Mouse (Mus musculus): Measurements from ENCODE around the gene Gm48551.

The Gm48551 gene

GRCm38 (mm10) chr10:81387716-81388115 is 3.5 kb downstream of the Gm48551 start:
- DNase-seq = no peak

DNA sequence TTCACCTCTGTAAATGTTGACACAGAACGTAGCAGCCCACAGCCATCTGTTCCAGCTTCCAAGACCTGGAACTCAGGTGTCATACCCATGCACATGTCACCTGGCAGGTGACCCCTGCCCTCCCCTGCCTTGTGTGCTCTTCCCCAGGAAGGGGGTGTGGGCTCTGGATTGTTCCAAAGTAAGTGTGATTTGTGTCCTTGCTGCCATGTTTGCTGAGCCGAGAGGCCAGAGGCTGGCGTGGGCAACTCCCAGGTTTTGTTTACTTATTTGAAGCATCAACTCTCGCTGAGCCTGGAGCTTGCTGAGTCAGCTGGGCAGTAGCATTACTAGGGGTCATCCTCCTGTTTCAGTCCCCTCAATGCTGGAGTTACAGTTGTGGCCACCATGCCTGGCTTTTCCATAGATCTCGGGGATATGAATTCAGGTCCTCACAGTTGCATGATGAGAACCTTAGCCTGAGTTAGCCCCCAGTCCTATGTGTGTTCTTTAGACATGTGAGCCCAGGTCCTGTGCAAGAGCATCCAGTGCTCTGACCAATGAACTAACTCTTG is 4.3 kb downstream of the Gm48551 start, which contains the start of gene Gm48552:
Gene Gm48552, plus strand, starts transcription at position 501 of the 551 bp plus-strand sequence.
- DNase-seq = no peak

DNA sequence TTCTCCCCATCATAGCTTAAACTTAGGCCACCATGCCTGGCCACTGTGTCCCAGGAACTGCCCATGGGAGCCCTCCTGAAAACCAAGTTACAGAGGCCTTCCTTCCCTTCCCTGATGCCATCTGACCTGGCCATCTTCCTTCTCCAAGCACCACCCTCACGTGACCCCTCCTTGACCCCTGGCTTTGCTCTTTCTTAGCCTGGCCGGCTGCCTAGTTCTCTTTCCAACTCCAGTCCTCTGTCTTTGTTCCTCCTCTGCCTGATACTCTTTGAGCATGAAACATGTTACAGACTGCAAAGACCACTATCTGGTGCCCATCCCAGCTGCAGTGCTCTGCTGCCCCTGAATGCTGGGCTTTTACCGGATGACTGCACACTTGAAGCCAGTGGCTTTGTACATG is 5.1 kb downstream of the Gm48551 start:
- no peak for DNase-seq

DNA sequence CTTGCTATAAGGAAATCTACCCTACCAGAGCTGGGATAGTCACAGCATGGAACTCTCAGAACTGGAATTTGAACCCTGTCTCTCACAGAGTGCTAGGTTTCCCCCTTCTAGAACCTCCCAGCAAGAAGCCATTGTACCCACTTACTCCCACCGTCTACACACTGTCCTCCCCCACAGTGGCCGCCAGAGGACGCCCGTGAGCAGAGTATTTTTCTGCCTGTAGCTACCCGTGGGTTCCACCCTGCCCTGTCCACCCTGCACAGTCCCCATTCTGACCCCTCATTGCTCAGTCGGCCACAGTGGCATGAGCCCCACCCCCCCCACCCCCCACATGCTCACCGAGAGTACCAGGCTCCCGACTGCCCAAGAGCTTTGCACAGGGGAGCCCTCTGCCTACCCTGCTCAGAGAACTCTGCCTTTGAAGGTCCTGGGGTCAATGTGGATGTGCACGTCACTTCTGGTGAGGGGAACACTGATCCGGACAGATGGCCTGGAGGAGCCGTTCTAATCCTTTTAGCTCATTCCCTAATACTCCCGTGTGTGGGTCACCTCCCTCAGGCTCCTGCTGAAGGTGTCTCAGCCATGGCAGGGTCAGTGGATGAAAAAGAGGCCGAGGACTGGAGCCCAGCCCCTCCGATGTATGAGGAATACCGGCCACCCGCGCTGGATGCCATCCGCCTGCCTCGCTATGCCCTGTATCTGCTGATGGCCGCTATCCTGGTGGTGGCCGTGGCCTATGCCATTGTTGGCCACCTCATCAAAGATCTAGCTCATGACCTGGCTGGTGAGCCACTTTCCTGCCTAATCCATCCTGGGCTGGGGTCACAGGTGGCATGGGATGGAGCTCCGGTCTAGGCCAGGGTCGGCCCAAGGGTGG is 5.8 kb downstream of the Gm48551 start:
- DNase-seq = peak; percentile 77

GRCm38 (mm10) chr10:81390678-81390965 is 6.4 kb downstream of the Gm48551 start:
- DNase-seq = peak; percentile 57

DNA sequence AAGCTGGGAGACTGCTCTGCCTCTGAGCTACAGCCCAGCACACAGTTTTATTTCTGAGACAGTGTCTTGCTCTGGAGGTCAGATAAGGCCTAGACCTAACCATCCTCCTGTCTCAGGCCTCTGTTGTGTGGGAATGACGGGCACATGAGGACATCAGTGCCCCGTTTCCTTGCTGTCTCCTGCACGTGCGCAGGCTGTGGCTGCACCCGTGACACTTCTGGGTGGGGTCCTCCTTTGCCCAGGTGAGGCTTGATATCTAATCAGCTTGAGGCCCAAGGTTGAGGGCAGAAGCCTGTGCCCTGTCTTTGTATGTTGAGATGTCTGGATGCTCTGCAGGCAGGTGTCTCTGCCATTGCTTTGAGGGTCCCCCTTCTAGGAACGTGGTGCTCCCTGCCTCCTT is 8.0 kb downstream of the Gm48551 start:
- DNase-seq = no peak

DNA sequence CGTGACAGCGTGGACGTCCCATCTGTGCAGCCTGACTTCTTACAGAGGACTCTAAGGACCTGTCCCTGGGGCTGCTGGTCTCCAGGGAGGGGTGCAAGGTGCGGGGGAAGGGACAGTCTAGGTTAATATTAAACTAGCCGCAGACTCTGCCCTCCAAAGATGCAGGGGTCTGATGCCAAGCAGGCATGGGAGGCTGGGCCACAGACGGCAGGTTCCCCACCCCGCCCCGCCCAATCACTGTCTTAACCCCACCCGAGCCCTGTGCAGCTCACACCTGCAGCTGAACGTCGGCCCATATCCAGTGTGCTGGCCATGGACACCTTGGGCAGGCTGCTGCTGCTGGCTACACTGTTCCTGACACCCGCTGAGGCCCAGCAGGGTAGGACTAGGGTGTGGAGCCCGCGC is 8.5 kb downstream of the Gm48551 start, which contains the start of gene Smim24:
Gene Smim24, plus strand, starts transcription at position 271 of the 405 bp plus-strand sequence.
- no peak for DNase-seq

DNA sequence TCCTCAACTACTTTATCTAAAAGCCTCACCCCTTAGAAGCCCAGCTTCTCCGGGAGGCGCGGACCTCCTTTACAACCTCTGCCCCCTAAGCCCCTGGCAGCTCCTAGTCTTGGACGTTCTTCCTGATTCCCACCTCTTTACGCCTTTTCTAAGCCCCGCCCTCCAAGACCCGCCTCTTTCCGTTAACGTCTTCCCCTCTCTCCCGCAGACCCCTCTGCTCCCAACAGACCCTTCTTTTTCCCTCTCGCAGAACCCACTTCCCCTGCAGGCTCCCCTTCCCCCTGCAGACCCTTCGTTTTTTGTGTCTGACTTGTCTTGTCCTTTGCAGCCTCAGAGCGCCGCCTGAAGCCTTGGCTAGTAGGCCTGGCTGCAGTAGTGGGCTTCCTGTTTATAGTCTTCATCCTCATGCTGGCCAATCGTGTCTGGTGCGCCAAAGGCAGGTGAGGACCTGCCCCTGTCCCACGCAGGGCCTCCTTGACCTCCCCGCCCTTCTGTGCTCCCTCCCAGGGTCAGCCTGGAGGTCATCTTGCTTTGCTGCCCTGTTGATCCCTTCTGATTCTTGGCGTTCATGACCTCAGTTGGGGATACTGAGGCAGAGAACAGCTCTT is 9.3 kb downstream of the Gm48551 start:
- no peak for DNase-seq

GRCm38 (mm10) chr10:81395127-81395526 is 10.9 kb downstream of the Gm48551 start:
- DNase-seq = peak; percentile 73

- DNase-seq = no peak
Measured at GRCm38 (mm10) chr10:81395865-81396264, 11.6 kb downstream of the Gm48551 start.

GRCm38 (mm10) chr10:81396749-81397148 is 12.5 kb downstream of the Gm48551 start:
- no peak for DNase-seq

DNA sequence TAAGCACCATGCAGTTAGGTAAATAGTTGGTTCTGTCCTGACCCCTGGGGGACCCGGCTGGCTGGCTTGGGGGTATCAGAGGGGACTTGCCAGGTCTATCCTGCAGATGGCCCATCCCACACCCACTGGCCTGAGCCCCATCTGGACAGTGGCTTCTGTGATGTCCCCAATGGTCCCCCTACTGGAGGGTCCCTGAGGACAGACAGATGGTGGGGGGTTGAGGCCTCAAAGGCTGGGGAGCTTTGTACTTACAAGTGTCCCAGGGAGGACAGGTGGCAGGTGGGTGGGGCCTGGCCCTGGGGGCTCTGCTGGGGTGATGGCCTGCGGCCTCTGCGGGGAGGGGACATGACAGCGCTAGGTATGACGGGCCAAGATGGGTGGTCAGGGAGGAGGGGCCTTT is 15.0 kb downstream of the Gm48551 start:
- DNase-seq = peak; percentile 79

GRCm38 (mm10) chr10:81399798-81400308 is 15.6 kb downstream of the Gm48551 start:
- DNase-seq = peak; percentile 77

DNA sequence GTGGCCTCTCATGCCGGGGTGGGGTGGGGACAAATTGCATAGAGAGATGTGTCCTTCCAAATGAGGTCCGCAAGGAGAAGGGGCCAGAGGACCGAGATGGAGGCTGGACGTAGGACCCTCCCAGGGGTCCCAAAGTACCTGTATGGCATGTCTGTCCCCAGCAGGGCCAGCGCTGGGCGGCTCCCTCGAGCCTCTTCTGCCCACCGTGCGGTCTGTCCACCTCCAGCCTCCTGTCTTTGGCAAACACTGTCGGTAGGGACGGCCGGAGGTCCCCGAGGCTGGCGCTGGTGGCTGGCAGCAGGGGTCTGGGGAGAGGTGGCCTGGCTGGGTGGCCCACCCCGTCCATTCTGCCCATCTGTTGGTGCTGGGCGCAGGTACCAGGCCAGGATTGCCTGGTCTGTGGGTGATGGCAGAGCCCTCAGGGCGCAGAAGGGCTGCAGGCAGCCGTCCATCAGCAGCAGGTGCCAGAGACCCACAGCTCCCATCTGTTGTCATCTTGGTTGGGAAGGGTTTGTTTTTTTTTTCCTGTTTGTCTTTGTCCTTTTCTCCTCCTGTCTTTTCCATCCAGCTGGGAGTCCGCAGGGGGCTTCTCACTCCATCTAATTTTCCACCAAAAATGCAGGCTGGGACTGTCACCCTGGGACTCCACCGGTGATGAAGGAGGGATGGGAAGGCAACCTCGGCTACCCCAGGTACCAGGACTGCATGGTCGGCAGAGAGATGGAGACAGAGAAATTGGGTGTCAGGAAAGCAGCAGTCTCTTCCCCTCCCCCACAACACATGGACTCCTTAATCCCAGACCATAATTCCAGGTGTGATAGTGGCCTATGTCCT is 16.3 kb downstream of the Gm48551 start:
- DNase-seq = peak; percentile 95

DNA sequence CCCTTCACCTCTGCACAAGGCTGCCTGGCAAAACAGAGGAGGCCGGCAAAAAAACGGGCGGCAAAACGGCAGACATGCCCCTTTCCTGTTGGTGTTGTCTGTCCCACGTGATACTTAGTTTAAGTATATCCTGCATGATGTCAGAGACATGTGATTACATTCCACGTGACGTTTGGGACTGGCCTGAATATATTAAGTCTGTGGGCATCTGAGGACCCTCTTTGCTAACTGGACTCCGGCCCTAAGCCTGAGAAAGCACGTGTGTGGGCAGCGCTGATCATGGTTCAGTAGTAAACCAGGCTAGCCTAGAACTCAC is 16.9 kb downstream of the Gm48551 start:
- no peak for DNase-seq

DNA sequence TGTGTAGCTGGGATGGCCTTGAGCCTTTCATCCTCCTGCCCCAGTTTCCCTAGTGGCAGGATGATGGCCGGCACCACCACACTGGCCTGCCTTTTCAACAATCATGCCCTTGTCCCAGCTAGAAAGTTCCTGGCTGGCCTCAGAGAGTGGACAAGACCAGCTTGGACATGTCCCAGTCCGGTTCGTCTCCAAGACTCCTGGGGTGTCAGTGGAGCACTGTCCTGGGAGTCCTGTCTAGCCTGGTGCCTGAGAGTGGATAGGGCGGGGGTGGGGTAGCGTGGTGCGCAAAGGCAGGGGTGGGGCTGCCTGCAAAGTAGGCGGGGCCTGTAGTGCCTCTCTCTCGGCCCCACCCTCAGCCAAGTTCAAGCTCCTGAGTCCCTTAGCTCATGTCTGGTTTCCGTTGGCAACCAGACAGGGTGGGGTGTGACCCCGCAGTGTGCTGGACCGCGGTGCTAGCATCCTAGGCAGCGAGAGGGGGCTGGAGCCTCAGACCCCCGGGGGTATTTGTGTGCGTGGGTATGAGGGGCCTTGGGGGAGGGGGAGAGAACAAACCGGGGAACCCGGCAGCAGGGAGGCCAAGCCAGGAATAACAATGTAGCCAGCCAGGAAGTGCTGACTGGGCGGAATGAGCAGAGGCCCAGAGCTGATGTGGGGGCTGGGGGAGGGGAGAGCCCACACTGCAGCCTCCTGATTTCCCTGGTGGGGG is 17.4 kb downstream of the Gm48551 start:
- peak; percentile 82 for DNase-seq

DNA sequence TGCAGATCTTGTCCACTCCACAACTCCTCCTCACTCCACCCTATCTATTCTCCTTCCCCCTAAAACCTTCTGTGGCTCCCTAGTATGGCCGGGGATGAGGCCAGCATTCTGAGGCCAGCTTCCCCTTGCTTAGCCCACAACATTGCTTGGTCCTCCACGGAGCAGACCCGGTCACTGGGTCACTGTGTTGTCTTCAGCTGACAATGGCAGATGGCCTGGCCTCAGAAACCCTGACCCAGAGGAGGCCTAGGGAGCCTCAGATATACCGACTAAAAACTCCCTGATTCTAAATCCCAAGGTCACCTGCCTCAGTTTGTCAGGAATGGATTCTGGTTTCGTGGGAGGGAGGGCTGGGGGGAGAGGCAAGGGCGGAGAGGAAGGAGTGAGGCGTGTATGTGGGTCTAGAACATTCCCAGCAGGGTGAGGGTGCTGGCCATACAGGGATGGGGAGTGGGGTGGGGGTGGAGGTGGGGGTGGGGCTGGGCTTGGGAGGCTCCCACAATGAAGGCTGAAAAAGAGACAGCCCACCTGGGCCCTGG is 18.0 kb downstream of the Gm48551 start:
- peak; percentile 73 for DNase-seq

GRCm38 (mm10) chr10:81403511-81403910 is 19.2 kb downstream of the Gm48551 start:
- DNase-seq = no peak

- DNase-seq = no peak
Measured at GRCm38 (mm10) chr10:81404082-81404481, 19.8 kb downstream of the Gm48551 start.

DNA sequence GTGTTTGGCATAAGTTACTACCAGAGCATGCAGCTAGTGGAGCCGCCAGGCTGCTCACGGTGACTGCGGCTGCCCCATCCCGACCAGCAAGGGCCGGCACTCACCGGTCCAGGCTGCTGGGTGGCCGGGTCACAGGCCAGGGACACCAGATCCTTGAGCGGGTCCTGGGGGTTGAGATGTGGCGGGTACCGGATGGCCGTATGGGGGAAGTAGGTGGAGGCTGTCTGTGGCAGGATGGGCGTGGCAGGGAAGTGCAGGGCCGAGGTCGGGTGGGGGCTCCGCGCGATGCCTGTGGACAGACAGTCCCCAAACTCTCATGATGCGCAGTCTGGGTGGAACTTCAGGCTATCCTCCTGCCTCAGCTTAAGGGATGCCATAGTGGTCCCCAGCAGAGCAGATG is 20.5 kb downstream of the Gm48551 start:
- no peak for DNase-seq

- DNase-seq = peak; percentile 87
Measured at GRCm38 (mm10) chr10:81405588-81406201, 21.4 kb downstream of the Gm48551 start.

Data from cerebellum, adult 9-11 months (tissue).